Mouse (Mus musculus): Measurements from ENCODE around the gene Fcrlb. TPM values are rescaled to one million over a fixed set of nuclear protein-coding genes. Genes with fewer than 3 reads are reported as not detected.

Fcrlb gene
- not detected for polyA plus RNA-seq (2012; fragmentation: generic; extraction: Trizol)
- long read RNA-seq, experiment 1 = 0 reads
- long read RNA-seq, experiment 2 = 0 reads

DNA sequence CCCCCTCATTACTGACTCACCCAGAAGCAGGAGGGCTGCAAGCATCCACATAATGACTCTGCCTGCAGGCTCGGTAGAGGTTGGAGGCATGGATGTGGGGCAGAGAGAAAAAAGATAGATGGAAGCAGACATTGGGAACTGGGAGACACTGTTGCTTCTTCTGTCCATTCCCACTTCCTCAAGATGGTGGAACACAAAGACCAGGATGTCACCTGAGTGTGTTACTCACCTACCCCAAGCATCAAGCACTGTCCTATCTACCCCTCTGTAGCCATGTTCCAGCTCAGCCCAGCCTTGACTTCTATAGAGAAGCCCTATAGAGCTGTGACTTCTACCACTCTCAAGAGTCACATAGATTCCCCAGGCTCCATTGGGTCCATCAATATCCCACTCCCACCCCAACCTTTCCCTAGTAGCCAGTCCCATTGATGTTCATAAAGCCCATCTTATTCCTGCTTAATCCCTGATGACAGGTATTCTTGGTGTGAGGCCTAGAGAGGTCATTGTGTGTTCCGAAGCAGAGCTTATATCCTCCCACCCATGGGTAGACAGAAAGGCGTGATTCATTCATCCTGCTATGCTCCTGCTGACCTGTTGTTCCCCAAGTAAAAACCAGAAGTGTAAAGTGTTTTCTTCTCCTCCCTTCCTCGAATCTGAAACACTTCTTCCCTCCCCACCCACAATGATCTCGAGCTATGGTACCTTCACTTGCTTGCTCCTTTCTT lies at the start of gene Fcrlb:
Gene Fcrlb (minus strand): TSS at position 51 of the 725 bp plus-strand sequence.
- Histone ChIP-seq H3K27me3 (ENCODE audit: control insufficient read depth, insufficient read depth, insufficient read length) (peaks cover under 1% of the 10 kb centered on the region), H3ac (ENCODE audit: control insufficient read depth, insufficient read length, low read depth) (no peak within 1 kb of the TSS), H3K79me2 (ENCODE audit: control insufficient read depth, insufficient read depth) (no peaks in the 10 kb centered on the region), H3K36me3 (ENCODE audit: control insufficient read depth, insufficient read depth) (no peaks in the 10 kb centered on the region), H3K4me3 (ENCODE audit: insufficient read depth, poor library complexity, severe bottlenecking) (no peak within 1 kb of the TSS), H3K79me3 (ENCODE audit: low read depth) (no peaks in the 10 kb centered on the region)
- no peak for TF ChIP-seq MAX (IDR thresholded peaks at IDR 0.05)
- TF ChIP-seq MYOD1 (IDR thresholded peaks at IDR 0.05; ENCODE audit: control insufficient read depth, insufficient read length, low read depth) = no peak
- no peak for TF ChIP-seq FOSL1 (IDR thresholded peaks at IDR 0.05; ENCODE audit: insufficient read depth, low read length, poor library complexity, severe bottlenecking)
- no peak for TF ChIP-seq CTCF (IDR thresholded peaks at IDR 0.05; ENCODE audit: control insufficient read depth, insufficient read depth, insufficient read length)
- TF ChIP-seq CEBPB (IDR thresholded peaks at IDR 0.05; ENCODE audit: low read depth) = no peak

DNA sequence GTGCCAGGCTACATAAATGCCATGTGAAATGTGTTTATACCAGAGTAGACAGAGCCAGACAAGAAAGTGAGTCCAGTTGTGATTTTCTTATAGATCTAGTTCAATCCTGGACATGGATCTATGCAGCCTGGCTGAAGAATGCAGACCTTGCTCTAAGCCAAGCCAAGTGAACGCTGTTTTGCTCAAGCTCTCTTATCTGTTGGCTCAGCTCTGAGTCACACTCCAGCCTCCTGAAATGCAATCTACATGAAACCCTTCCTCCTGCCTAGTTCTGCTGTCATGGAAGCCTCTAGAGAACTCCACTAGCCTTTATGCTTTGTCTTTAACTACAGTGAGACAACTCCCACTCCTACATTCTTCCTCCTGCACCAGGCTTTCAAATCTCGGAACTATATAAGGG lies 49.6 kb upstream of the Fcrlb start:
- no peaks in the 10 kb centered on the region for H3K36me3 ChIP-seq (ENCODE audit: control insufficient read depth, insufficient read depth)
- H3K79me2 ChIP-seq (ENCODE audit: control insufficient read depth, insufficient read depth) = no peaks in the 10 kb centered on the region
- TF ChIP-seq MYOD1 (IDR thresholded peaks at IDR 0.05; ENCODE audit: control insufficient read depth, insufficient read length, low read depth) = no peak
- no peak for TF ChIP-seq MAX (IDR thresholded peaks at IDR 0.05)
- TF ChIP-seq CTCF (IDR thresholded peaks at IDR 0.05; ENCODE audit: control insufficient read depth, insufficient read depth, insufficient read length) = no peak
- TF ChIP-seq USF1 (IDR thresholded peaks at IDR 0.05; ENCODE audit: low read depth) = no peak
- TF ChIP-seq FOSL1 (IDR thresholded peaks at IDR 0.05; ENCODE audit: insufficient read depth, low read length, poor library complexity, severe bottlenecking) = no peak
- no peak for TF ChIP-seq CEBPB (IDR thresholded peaks at IDR 0.05; ENCODE audit: low read depth)
- no peak for TF ChIP-seq MYOG (IDR thresholded peaks at IDR 0.05; ENCODE audit: control insufficient read depth, extremely low read depth, insufficient read length)
- no peaks in the 10 kb centered on the region for H3K79me3 ChIP-seq (ENCODE audit: low read depth)
- no peaks in the 10 kb centered on the region for H3K27me3 ChIP-seq (ENCODE audit: control insufficient read depth, insufficient read depth, insufficient read length)
- H3ac ChIP-seq (ENCODE audit: control insufficient read depth, insufficient read length, low read depth) = no peak overlapping the region
- H3K4me3 ChIP-seq (ENCODE audit: insufficient read depth, poor library complexity, severe bottlenecking) = no peak overlapping the region

DNA sequence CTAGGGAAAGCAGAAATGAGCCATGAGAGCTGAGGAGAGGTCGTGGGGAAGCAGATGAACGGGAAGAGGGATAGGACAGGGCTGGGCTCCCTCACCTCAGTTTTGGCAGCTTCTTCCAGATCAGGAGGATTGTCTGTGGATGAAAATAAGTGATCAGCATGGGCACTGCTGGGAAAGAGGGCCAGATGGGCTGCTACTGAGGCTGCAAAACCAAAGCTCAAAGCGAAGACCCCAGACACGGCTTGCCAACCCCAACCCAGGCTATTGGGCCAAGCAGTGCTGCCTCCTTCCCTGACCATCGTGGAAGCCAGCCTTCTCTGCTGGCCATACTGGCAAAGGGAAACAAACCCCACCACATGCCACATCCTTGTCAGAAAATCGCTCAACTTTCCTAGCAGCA lies 48.4 kb upstream of the Fcrlb start:
- Histone ChIP-seq H3K27me3 (ENCODE audit: control insufficient read depth, insufficient read depth, insufficient read length) (no peaks in the 10 kb centered on the region), H3ac (ENCODE audit: control insufficient read depth, insufficient read length, low read depth) (no peak overlapping the region), H3K36me3 (ENCODE audit: control insufficient read depth, insufficient read depth) (no peaks in the 10 kb centered on the region), H3K4me3 (ENCODE audit: insufficient read depth, poor library complexity, severe bottlenecking) (no peak overlapping the region), H3K79me3 (ENCODE audit: low read depth) (no peaks in the 10 kb centered on the region), H3K79me2 (ENCODE audit: control insufficient read depth, insufficient read depth) (no peaks in the 10 kb centered on the region)
- no peak for TF ChIP-seq MYOD1 (IDR thresholded peaks at IDR 0.05; ENCODE audit: control insufficient read depth, insufficient read length, low read depth)
- TF ChIP-seq CEBPB (IDR thresholded peaks at IDR 0.05; ENCODE audit: low read depth) = no peak
- TF ChIP-seq USF1 (IDR thresholded peaks at IDR 0.05; ENCODE audit: low read depth) = no peak
- no peak for TF ChIP-seq MAX (IDR thresholded peaks at IDR 0.05)
- no peak for TF ChIP-seq FOSL1 (IDR thresholded peaks at IDR 0.05; ENCODE audit: insufficient read depth, low read length, poor library complexity, severe bottlenecking)
- TF ChIP-seq MYOG (IDR thresholded peaks at IDR 0.05; ENCODE audit: control insufficient read depth, extremely low read depth, insufficient read length) = no peak
- no peak for TF ChIP-seq CTCF (IDR thresholded peaks at IDR 0.05; ENCODE audit: control insufficient read depth, insufficient read depth, insufficient read length)

DNA sequence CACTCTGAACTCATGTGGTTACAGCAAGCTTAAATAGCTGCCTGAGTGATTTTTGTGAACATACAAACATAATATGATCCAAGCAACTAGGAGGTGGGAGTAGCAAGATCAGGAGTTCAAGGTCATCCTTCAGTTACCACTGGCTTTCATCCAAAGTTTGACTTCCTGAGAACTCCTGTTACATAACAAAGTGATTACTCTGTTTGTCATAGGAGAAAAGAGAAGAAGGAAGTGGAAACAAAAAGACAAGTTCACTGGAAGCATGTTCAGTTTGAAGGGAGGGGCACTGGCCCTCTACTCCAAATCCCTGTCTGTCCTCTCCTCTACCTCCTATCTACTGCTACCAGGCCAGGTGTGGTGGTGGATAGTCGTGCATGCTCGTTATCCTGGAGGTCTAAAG lies 47.0 kb upstream of the Fcrlb start:
- Histone ChIP-seq H3K27me3 (ENCODE audit: control insufficient read depth, insufficient read depth, insufficient read length) (no peaks in the 10 kb centered on the region), H3K79me3 (ENCODE audit: low read depth) (no peaks in the 10 kb centered on the region), H3ac (ENCODE audit: control insufficient read depth, insufficient read length, low read depth) (no peak overlapping the region), H3K36me3 (ENCODE audit: control insufficient read depth, insufficient read depth) (no peaks in the 10 kb centered on the region), H3K79me2 (ENCODE audit: control insufficient read depth, insufficient read depth) (no peaks in the 10 kb centered on the region), H3K4me3 (ENCODE audit: insufficient read depth, poor library complexity, severe bottlenecking) (no peak overlapping the region)
- TF ChIP-seq MYOD1 (IDR thresholded peaks at IDR 0.05; ENCODE audit: control insufficient read depth, insufficient read length, low read depth) (no peak), MAX (IDR thresholded peaks at IDR 0.05) (no peak), USF1 (IDR thresholded peaks at IDR 0.05; ENCODE audit: low read depth) (no peak), CTCF (IDR thresholded peaks at IDR 0.05; ENCODE audit: control insufficient read depth, insufficient read depth, insufficient read length) (no peak)

DNA sequence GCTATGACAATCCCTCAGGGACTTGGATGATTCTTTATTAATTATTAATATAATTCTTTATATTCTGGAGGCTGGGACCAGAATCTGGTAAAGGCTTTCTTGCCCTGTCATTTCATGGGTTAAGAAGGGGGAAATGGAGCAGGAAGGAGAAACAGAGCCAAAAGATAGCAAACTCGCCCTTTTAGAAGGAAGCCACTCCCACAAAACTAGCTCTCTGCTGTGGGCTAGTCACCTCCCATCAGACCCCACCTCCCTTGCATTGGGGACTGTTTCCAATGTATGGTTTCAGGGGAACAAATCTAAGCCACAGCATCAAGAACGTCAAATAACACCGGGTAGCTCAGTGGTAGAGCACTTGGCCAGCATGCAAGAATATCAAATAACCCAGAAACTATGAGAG lies 45.5 kb upstream of the Fcrlb start:
- Histone ChIP-seq H3K27me3 (ENCODE audit: control insufficient read depth, insufficient read depth, insufficient read length) (no peaks in the 10 kb centered on the region), H3K4me3 (ENCODE audit: insufficient read depth, poor library complexity, severe bottlenecking) (no peak overlapping the region), H3K79me3 (ENCODE audit: low read depth) (no peaks in the 10 kb centered on the region), H3K79me2 (ENCODE audit: control insufficient read depth, insufficient read depth) (no peaks in the 10 kb centered on the region), H3ac (ENCODE audit: control insufficient read depth, insufficient read length, low read depth) (no peak overlapping the region), H3K36me3 (ENCODE audit: control insufficient read depth, insufficient read depth) (no peaks in the 10 kb centered on the region)
- TF ChIP-seq FOSL1 (IDR thresholded peaks at IDR 0.05; ENCODE audit: insufficient read depth, low read length, poor library complexity, severe bottlenecking) (no peak), CEBPB (IDR thresholded peaks at IDR 0.05; ENCODE audit: low read depth) (no peak), MAX (IDR thresholded peaks at IDR 0.05) (no peak), MYOG (IDR thresholded peaks at IDR 0.05; ENCODE audit: control insufficient read depth, extremely low read depth, insufficient read length) (no peak), USF1 (IDR thresholded peaks at IDR 0.05; ENCODE audit: low read depth) (no peak), CTCF (IDR thresholded peaks at IDR 0.05; ENCODE audit: control insufficient read depth, insufficient read depth, insufficient read length) (no peak), MYOD1 (IDR thresholded peaks at IDR 0.05; ENCODE audit: control insufficient read depth, insufficient read length, low read depth) (no peak)

DNA sequence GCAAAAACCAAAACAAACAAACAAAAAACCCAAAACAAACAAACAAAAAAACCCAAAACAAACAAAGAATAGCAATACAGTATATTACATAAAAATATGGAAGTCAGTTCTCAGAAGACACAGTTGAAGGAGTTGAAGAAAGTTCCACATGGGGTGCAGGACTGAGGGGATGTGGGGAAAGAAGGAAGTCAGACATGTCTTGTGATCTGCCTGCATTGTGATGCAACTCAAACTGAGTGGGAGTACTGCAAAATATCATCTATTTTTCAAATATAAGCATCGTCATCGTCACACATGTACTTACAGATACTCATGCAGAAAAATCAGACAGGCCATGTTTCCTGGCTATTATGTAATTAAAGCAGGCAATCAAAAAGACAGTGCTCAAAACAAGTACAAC lies 40.5 kb upstream of the Fcrlb start:
- TF ChIP-seq CTCF (IDR thresholded peaks at IDR 0.05; ENCODE audit: control insufficient read depth, insufficient read depth, insufficient read length) = no peak
- no peak for TF ChIP-seq MYOG (IDR thresholded peaks at IDR 0.05; ENCODE audit: control insufficient read depth, extremely low read depth, insufficient read length)
- TF ChIP-seq CEBPB (IDR thresholded peaks at IDR 0.05; ENCODE audit: low read depth) = no peak
- TF ChIP-seq USF1 (IDR thresholded peaks at IDR 0.05; ENCODE audit: low read depth) = no peak
- TF ChIP-seq MAX (IDR thresholded peaks at IDR 0.05) = no peak
- no peak for TF ChIP-seq FOSL1 (IDR thresholded peaks at IDR 0.05; ENCODE audit: insufficient read depth, low read length, poor library complexity, severe bottlenecking)
- H3K79me3 ChIP-seq (ENCODE audit: low read depth) = no peaks in the 10 kb centered on the region
- no peaks in the 10 kb centered on the region for H3K36me3 ChIP-seq (ENCODE audit: control insufficient read depth, insufficient read depth)
- H3K4me3 ChIP-seq (ENCODE audit: insufficient read depth, poor library complexity, severe bottlenecking) = no peak overlapping the region
- H3K79me2 ChIP-seq (ENCODE audit: control insufficient read depth, insufficient read depth) = no peaks in the 10 kb centered on the region
- no peaks in the 10 kb centered on the region for H3K27me3 ChIP-seq (ENCODE audit: control insufficient read depth, insufficient read depth, insufficient read length)
- H3ac ChIP-seq (ENCODE audit: control insufficient read depth, insufficient read length, low read depth) = no peak overlapping the region

All from C2C12 (cell line).